9 mouse cellular contexts compared by ENCODE assay signal in the genomic region with DNA sequence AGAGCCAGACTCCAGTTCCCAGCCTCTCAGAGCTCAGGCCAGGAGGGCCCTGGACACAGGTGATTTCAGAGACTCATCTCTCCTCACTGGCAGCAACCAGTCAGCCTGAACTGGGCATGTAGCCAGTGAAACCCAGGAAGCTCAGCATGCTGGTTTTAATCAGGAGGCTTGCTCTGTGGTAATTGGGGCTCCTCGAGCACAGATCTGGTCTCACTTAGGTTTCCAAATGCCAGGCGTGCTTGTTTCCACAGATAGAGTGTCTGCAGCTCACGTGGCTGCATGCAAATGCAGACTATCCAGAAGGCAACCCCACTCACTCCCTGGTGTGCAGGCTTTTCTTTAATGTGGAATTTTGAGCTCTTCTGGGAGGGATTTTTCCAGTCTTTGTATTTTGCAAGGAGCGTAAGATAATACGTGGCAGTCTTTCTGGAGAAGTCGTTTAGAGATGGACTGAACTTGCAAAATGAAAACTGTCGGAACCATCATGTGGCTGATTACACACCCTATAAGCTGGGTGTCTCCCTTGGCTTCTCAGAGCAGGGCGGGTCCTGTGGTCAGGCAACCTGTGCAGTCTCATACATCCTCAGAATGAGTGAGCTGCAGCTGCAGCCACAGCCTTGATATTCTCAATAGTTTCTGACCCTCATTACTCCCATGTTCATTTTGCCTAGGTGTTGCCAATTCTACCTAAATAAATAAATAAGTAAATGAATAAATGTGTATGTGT. TPM values are rescaled to one million over a fixed set of nuclear protein-coding genes. Genes with fewer than 3 reads are reported as not detected.
DNase-seq lines count a peak whose midpoint lies in the region; ATAC-seq and TF ChIP-seq lines count a peak whose summit lies in the region.
"Had no signal": no experiment of that assay in that cellular context is flagged by ENCODE, and none has a peak within 500 bp of the region (broad histone marks: within the 10 kb centered on the region; RNA-seq: fewer than 3 reads in every experiment).

No protein-coding gene starts in this region.

- H3K4me2 ChIP-seq in forebrain, postnatal 0 days (ENCODE audit: low read depth): no peak overlapping the region
- no peak overlapping the region for H3K4me2 ChIP-seq in liver, embryonic 15.5 days
- H3K4me2 ChIP-seq: neural tube, embryonic 12.5 days had no signal

- no peak overlapping the region for H3K9ac ChIP-seq in forebrain, postnatal 0 days
- no peak overlapping the region for H3K9ac ChIP-seq in liver, embryonic 15.5 days
- H3K9ac ChIP-seq: neural tube, embryonic 12.5 days had no signal

- no peak overlapping the region for H3K27ac ChIP-seq in forebrain, postnatal 0 days (ENCODE audit: low read depth, low read length)
- peak overlapping the region; percentile 68 for H3K27ac ChIP-seq in layer of hippocampus, adult 2 months
- no peak overlapping the region for H3K27ac ChIP-seq in liver, embryonic 15.5 days (replicated peaks)
- H3K27ac ChIP-seq: neural tube, embryonic 12.5 days had no signal

- H3K27me3 ChIP-seq in forebrain, postnatal 0 days (ENCODE audit: insufficient read depth, low read length): no peaks in the 10 kb centered on the region
- no peaks in the 10 kb centered on the region for H3K27me3 ChIP-seq in liver, embryonic 15.5 days
- H3K27me3 ChIP-seq: neural tube, embryonic 12.5 days had no signal

- H3K4me1 ChIP-seq in forebrain, postnatal 0 days (ENCODE audit: insufficient read depth): no peaks in the 10 kb centered on the region
- peaks cover 64% of the 10 kb centered on the region for H3K4me1 ChIP-seq in liver, embryonic 15.5 days (replicated peaks)

- H3K9me3 ChIP-seq in forebrain, postnatal 0 days (ENCODE audit: low read length): no peaks in the 10 kb centered on the region
- H3K9me3 ChIP-seq in liver, embryonic 15.5 days (replicated peaks): no peaks in the 10 kb centered on the region
- H3K9me3 ChIP-seq: neural tube, embryonic 12.5 days had no signal

- H3K36me3 ChIP-seq in forebrain, postnatal 0 days (ENCODE audit: insufficient read depth): no peaks in the 10 kb centered on the region
- H3K36me3 ChIP-seq in liver, embryonic 15.5 days (replicated peaks): no peaks in the 10 kb centered on the region
- H3K36me3 ChIP-seq: neural tube, embryonic 12.5 days had no signal

- no peak overlapping the region for H3K4me3 ChIP-seq in forebrain, postnatal 0 days (ENCODE audit: low read depth, low read length)
- no peak overlapping the region; the same call in 1 of the 2 replicates for H3K4me3 ChIP-seq in layer of hippocampus, adult 2 months
- H3K4me3 ChIP-seq in liver, embryonic 15.5 days (replicated peaks): no peak overlapping the region
- H3K4me3 ChIP-seq: neural tube, embryonic 12.5 days had no signal

- ATAC-seq in forebrain, postnatal 0 days: peak; percentile 91
- 0 out of 2 replicates have a peak, but pooled peaks have one; percentile 35 for ATAC-seq in liver, embryonic 15.5 days (ENCODE audit: insufficient read depth)
- no peak for ATAC-seq in erythroblast, adult 5-6 weeks (replicated peaks; ENCODE audit: low FRiP score, poor library complexity, severe bottlenecking)

- WGBS in forebrain, postnatal 0 days: 24% methylated on average over 8 of the region's 8 CpGs
- WGBS in liver, embryonic 15.5 days (ENCODE audit: insufficient replicate concordance): 52% methylated on average over 8 of the region's 8 CpGs

- no peak for TF ChIP-seq CTCF in forebrain, postnatal 0 days (IDR thresholded peaks at IDR 0.05; ENCODE audit: low read depth)
- no peak for TF ChIP-seq CTCF in layer of hippocampus, adult 2 months (conservative IDR thresholded peaks at IDR 0.05)

- intact Hi-C loops in heart, postnatal 14 days (cut with DNase I): no loop called here

- peak; percentile 55 for DNase-seq in CD4-positive helper T cell, adult 2 months (ENCODE audit: low read depth, low spot score)
- peak; percentile 48 for DNase-seq in T-cell, adult 2 months (ENCODE audit: low spot score)
- DNase-seq in forebrain, postnatal 0 days: peak; percentile 65
- DNase-seq in heart, postnatal 14 days: peak; percentile 41 to 69
- DNase-seq in layer of hippocampus, adult 2 months (ENCODE audit: low spot score in 2 of 2): peak; percentile 28 to 56
- peak; percentile 55 for DNase-seq in telencephalon, adult 2 months (ENCODE audit: low read depth, low spot score)

RNA-seq across cellular contexts. Expression of a gene that starts 34.2 kb away (rescaled TPM):
- 13.9 and 16.9 TPM in 2 replicates for total RNA-seq in forebrain, postnatal 0 days (2014; rRNA removed)
- 6.5 TPM in 2 replicates for polyA plus RNA-seq in forebrain, postnatal 0 days (2015; fragmentation: Nextera tagmentation; extraction: Ambion mirVana)
- 10 to 100 TPM; 18.1 to 21.6 TPM for total RNA-seq in heart, postnatal 14 days (2021)
- total RNA-seq in layer of hippocampus, adult 2 months (2021): 10 to 100 TPM in 1 of 2 experiments, 1 to 10 TPM in 1; 9.5 to 10.3 TPM
- 2.9 and 3.4 TPM in 2 replicates for polyA plus RNA-seq in liver, embryonic 15.5 days (2015; fragmentation: Nextera tagmentation; extraction: Ambion mirVana)
- total RNA-seq in erythroblast, adult 5-6 weeks (2015; ENCODE audit: low replicate concordance): 0.38 TPM in 1 of 2 replicates, not detected in the other
- 1.7 and 4.0 TPM in 2 replicates for total RNA-seq in erythroblast, adult 5-6 weeks (2017; ENCODE audit: low replicate concordance)
